Mouse (Mus musculus) ES-E14 (cell line): ENCODE data around the gene Ptger4.

ENCODE experiments used
- CHD2 ChIP-seq: IDR thresholded peaks from 2 replicates; pipeline ENCODE4 v1.6.1; 2014; ENCODE audit warnings: mild to moderate bottlenecking, low read depth, low read length, inconsistent platforms
- HCFC1 ChIP-seq: IDR thresholded peaks from 2 replicates; pipeline ENCODE4 v1.6.1; 2012; ENCODE audit warnings: low read length, inconsistent platforms, borderline replicate concordance; ENCODE audit not compliant: insufficient read depth
- MAFK ChIP-seq: IDR thresholded peaks from 2 replicates; pipeline ENCODE4 v1.6.1; 2014; ENCODE audit warnings: mild to moderate bottlenecking, low read depth, low read length, inconsistent platforms; ENCODE audit not compliant: insufficient read depth
- ZNF384 ChIP-seq: IDR thresholded peaks from 2 replicates; pipeline ENCODE4 v1.6.1; 2012; ENCODE audit warnings: low read depth, low read length, inconsistent platforms

DNA sequence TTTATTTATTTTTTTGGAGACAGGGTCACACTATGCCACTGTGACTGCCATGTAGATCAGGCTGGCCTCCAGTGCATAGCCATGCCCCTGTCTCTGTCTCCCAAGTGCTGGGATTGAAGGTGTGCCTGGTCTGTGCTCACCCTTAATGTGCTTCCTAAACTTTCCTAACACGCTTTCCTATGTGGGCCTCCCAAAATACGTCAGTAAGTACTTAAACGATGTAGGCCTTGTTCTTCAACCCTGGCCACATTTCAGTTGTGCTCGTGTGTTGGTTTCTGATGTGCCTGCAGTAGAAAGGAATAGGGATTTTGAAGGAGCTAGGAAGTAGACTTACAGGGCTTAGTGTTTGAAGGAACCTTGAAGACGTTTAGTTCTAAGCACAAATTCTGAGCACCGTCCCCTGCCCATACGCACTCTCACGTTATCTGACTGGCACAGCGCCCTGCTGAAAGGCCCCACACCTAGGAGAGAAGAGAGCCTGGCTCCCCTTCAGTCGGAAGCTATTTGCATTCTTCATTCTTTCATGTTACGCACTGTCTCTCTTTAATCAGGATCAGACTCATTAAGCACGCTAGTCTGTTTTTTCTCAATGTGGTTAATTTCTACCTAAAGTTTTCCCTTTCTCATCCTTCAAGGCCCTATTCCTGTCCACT, 78.7 kb downstream of the Ptger4 start:
- TF ChIP-seq CHD2 (no peak), HCFC1 (no peak), MAFK (no peak), ZNF384 (no peak)
